Mouse (Mus musculus) cerebellum, adult 9-10 months (tissue): ENCODE results near the gene Atrip.

ENCODE experiments used
- DNase-seq: peaks from one replicate; pipeline ENCODE4 v3.0.0; 2022

Gene Atrip

DNA sequence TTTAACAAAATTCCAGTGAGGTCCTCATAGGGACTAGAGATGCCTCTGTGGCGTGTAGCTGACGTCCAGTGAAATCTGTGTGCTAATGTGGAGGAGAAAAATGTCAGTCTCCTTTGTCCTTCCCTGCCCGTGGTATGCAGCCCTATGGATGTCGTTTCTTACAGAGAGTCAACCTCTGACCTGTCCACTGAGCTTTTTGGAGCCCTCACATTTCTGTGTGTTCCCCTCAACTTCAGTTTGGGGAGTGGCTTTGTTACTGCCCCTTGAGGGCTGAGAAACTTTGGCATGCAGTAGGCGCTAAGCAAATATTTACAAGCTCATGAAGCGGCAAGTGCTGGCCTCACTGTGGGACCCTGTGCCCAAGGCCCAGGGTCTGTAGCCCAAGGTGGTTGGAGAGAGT, 23.4 kb upstream of the Atrip start:
- DNase-seq: no peak

- no peak for DNase-seq
Observed at GRCm38 (mm10) chr9:109096856-109097255, 22.9 kb upstream of the Atrip start.

DNA sequence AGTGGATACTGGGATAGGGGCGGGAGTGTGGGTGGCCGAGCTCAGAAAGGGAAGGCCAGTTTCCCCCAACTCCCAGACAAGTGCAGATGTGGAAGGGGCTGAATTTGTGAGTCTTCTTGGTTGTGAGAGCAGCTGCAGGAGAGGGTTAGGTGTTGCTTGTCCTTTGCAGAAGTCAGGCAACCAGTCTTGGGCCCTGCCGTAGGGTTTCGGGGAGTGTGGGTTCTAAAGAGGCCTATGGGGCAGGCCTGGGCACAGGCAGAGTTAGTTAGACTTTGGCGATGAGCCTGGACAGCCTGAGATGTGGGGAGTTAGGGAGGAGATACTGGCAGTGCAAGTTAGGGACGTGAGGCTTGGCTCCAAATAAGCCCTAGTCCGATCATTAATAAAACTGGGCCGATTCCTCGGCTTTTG, 22.3 kb upstream of the Atrip start:
- DNase-seq: no peak

GRCm38 (mm10) chr9:109095137-109095982, 21.4 kb upstream of the Atrip start, which contains the start of gene Plxnb1:
Gene Plxnb1 (plus strand): TSS chr9:109095389.
- peak; percentile 48 for DNase-seq

DNA sequence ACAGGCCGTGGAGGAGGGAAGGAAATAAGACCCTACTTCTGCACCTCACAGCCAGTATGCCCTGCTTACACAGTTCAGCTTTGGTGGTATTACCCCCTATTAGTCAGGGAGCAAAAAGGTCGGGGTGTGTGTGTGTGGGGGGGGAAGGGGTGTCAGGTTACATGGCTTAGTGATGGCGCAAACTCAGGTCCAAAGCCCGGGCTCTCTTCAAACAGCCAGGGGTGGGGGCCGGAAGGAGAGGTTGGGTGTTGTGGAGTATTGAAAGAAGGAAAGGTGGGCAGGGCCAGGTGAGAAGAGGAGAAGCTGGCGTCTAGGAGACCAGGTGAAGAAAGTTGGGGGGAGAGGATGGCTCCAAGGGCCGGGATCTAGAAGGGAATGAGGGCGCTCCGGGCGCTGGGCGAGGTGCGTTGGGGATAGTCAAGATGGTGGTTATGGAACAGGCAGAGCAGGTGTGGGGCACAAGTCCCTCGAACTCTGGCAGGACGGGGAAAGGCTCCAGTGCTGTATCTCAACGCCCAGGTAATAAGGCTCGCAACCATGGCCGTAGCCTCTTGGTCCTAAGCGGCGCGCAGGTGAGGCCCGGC, 20.7 kb upstream of the Atrip start:
- DNase-seq: no peak

- no peak for DNase-seq
Observed at GRCm38 (mm10) chr9:109093786-109094552, 20.0 kb upstream of the Atrip start.

DNA sequence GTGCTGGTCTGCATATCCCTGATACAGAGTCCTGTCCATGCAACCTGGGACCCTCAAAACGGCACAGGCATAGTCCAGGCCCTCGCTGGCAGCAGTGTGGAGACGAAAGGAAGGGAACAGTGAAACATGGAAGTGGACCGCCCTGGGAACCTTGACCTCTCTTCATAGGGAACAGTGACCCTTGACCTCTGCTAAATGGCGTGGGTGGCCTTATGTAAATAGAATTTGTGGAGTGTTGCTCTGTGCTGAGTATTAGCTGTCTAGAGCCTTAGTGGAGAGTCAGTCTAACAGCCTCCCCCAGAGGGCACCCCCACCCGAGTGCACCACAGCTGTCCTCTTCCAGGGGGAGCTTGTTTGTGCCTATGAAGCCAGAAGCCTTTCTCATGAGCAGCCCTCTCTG, 18.9 kb upstream of the Atrip start:
- DNase-seq: no peak

DNA sequence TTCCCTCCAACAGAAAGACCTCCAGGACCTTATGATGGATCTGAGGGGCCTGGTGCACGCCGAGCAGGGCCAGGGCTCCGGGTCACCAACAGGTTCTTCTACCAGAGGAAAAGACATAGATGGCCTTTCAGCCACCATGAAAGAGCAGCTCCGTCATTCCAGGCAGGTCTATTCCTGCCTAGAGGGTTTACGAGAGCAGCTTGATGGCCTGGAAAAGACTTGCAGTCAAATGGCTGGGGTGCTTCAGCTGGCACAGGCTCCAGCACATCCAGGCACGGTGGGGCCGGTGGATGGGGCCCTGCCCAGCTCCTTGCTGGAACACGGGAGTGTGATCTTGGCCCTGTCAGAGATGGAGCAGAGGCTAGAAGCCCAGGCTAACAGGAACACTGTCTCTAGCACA, 17.9 kb upstream of the Atrip start:
- no peak for DNase-seq

DNA sequence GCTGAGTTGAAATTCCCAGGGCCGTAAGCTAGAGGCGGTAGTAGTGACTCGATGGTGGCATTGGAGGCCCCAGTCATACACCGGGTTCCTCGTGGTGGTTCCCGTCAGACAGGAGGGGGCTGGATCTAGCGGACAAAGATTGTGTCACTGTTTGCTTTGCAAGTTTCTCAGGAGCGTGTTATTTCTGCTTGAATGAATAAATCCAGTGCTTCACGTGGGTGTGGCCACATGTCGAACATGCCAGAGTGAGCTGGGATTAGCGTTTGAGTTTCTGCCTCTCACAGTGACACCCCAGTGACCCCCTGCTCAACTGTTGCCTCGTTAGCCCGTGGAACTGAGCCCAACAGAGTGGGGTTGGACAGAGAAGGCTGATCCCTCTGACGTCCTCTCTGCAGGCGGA, 16.5 kb upstream of the Atrip start:
- DNase-seq: no peak

- DNase-seq: peak; percentile 48
Observed at GRCm38 (mm10) chr9:109087987-109088386, 14.1 kb upstream of the Atrip start.

- no peak for DNase-seq
Observed at GRCm38 (mm10) chr9:109084922-109085321, 11.0 kb upstream of the Atrip start.

DNA sequence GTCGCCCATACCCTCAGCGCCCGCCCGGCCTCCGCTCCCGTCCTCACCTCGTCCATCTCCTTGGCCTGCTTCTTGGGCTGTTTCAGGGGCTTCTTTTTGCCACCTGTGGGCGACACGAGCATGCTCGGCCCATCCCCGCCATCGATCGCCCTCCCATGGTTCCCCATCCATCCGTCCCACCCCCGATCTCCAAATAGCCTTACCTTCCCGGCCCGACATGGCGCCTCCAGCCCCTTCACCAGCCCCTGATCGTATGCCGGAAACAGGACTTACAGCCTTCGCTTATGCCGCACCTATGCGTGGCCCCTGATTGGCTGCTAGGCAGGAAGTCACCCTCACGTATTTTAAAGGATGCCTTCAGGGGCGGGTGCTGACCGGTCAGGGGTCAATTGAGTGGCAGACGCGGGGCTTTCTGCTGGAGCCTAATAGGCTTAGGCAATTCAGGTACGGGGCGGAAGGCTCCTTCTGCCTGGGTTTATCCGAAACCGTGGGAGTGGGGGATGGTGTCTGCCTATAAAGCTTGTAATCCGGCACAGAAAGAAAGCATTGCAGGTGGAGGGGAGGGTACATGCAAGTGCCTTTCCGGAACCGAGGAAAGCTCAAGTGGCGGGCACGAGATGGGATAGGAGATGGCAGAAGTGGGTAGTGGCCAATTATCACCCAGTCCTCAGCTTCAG, 8.3 kb upstream of the Atrip start, which contains the start of the genes Ccdc51 and Tma7:
Gene Ccdc51 (plus strand): TSS at position 370 of the 677 bp plus-strand sequence.
Gene Tma7 (minus strand): TSS at position 464 of the 677 bp plus-strand sequence.
- peak; percentile 86 for DNase-seq

DNA sequence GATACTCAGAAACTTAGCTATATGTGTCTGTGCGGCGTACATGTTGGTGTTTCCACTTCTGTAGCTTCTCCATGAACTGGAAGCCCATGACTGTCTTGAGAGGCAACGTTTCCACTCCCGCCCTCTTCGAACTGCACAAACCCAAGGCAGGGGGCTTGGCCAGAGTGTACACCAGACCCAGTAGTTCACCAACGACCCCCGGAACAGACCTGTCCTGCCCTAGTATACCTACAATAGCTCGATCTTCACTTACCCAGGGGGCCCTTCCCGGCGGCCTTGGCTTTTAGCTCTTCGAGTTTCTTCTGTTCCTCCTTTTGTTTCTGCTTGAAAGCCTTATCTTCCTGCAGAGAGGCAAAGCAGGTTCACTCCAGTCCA, 7.8 kb upstream of the Atrip start:
- no peak for DNase-seq

- no peak for DNase-seq
Observed at GRCm38 (mm10) chr9:109080516-109080915, 6.6 kb upstream of the Atrip start.

- DNase-seq: no peak
Observed at GRCm38 (mm10) chr9:109068095-109068735, 5.7 kb downstream of the Atrip start.

- DNase-seq: no peak
Observed at GRCm38 (mm10) chr9:109060898-109061295, 13.0 kb downstream of the Atrip start.

GRCm38 (mm10) chr9:109060184-109060897, 13.6 kb downstream of the Atrip start:
- DNase-seq: peak; percentile 60

GRCm38 (mm10) chr9:109059136-109059903, 14.6 kb downstream of the Atrip start, which contains the start of gene Trex1:
Gene Trex1 (minus strand): TSS chr9:109059734.
- peak; percentile 91 for DNase-seq

DNA sequence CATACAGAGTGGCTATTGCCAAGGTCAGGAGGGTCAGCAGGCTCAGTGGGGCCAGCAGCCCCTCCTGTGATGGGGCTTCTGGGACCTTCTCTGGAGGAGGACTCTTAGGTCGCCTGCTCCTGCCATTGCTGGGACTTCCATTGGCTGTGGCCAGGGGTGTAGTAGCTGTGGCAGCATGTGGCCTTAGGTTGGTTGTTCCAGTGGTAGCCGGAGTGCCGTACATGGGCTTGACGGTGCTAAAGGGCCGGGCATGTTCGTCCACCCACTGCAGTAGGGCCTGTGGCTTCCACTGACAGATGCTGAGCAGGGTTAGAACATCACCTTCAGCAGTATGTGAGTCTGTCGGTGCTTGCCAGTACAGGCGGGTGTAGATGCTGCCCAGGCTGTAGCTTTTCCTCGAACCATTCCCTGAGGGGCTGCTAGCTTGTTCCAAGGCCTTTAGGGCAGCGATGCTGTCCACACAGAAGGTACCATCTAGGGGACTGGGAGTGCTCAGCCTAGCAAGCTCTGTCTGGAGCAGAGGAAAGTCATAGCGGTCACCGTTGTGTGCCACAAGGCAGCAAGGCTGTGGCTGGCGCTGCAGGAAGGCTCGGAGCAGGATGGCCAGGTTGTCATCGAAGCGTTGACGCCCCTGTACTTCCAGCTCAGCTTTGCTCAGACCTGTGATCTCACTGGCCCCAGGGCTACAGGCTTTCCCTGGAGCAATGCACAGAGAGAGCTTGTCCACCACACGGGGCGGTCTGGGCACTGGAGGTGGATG, 15.7 kb downstream of the Atrip start:
- DNase-seq: no peak

- no peak for DNase-seq
Observed at GRCm38 (mm10) chr9:109057543-109057942, 16.4 kb downstream of the Atrip start.
